Mouse (Mus musculus): ENCODE measurements around the gene Gdap1l1. TPM values are rescaled to one million over a fixed set of nuclear protein-coding genes. Genes with fewer than 3 reads are reported as not detected.
"Not testable (repeated sequence)": the region's sequence is repeated elsewhere in the genome, so short reads cannot be mapped to it uniquely, and the experiment has no call there.

Gdap1l1 gene
- polyA plus RNA-seq, 1 experiment: 96.6 TPM

DNA sequence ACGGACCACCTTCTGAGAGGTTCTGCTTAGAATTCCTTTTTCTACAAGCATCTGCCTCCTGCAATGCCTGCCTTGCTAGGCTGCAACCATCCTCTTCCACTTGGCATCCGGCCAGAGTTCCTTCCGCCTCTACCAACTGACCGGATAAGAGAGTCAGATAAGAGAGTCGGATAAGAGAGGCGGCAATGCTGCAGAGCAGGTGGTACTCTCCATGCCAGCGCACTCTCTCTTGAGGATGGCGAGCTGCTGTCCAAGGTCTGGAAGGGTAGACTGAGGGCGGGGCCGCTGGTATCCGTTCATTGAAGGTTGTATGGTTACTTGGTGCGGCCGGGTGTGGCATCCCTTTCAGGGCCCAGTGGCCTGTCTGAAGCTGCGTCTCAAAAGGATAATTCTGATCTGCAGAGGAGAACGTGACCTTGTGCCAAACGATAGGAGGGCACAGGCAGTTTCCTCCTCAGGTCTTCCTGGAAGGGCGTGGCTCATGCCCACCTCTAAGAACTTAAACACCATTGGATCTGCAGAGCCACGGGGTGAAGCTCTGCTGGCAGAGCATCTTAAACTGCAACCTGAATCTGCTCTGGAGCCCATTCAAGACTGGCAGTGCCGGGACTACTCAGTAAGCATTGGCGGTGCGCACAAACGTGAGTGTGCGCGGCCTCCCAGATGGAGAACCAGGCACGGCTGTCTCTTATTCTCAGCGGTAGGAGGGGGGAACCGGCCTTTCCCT is 20.4 kb downstream of the Gdap1l1 start:
- 0 out of 2 replicates have a peak, but pooled peaks cover 2% of the 10 kb centered on the region for H3K4me1 ChIP-seq (ENCODE audit: control insufficient read depth, insufficient read depth, low read length)
- peak overlapping the region; percentile 3; the same call in 1 of the 2 replicates for H3K4me3 ChIP-seq (ENCODE audit: insufficient read depth, low read length)
- TF ChIP-seq CTCF (IDR thresholded peaks at IDR 0.05; ENCODE audit: extremely low read depth, insufficient read depth, low read length) (no peak), POLR2A (IDR thresholded peaks at IDR 0.05; ENCODE audit: extremely low read depth, insufficient read depth, low read length) (no peak)
- no peak overlapping the region for H3K27ac ChIP-seq (ENCODE audit: insufficient read depth, low read length)

DNA sequence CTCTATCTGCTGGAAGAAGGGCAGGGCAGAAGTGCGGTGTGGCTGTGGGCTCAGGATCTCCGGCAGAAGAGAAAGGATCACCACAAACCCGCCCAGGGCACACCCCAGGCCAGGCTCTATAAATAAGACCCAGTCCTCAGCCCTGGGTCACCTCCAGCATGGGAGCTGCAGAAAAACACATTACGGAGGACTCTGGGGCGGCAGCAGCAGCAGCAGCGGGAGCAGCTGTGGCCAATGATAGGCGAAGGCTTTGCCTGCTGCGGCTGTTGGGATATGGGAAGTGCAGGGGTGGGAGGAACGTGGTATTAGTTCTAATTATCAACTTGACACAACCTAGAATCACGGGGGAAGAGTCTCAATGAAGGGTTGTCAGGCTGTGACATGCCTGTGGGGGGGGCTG is 21.1 kb downstream of the Gdap1l1 start:
- no peak for TF ChIP-seq POLR2A (IDR thresholded peaks at IDR 0.05; ENCODE audit: extremely low read depth, insufficient read depth, low read length)
- TF ChIP-seq CTCF (IDR thresholded peaks at IDR 0.05; ENCODE audit: extremely low read depth, insufficient read depth, low read length): no peak
- peak overlapping the region; percentile 3; the same call in 1 of the 2 replicates for H3K4me3 ChIP-seq (ENCODE audit: insufficient read depth, low read length)
- no peak overlapping the region for H3K27ac ChIP-seq (ENCODE audit: insufficient read depth, low read length)
- H3K4me1 ChIP-seq (ENCODE audit: control insufficient read depth, insufficient read depth, low read length): 0 out of 2 replicates have a peak, but pooled peaks cover 2% of the 10 kb centered on the region

DNA sequence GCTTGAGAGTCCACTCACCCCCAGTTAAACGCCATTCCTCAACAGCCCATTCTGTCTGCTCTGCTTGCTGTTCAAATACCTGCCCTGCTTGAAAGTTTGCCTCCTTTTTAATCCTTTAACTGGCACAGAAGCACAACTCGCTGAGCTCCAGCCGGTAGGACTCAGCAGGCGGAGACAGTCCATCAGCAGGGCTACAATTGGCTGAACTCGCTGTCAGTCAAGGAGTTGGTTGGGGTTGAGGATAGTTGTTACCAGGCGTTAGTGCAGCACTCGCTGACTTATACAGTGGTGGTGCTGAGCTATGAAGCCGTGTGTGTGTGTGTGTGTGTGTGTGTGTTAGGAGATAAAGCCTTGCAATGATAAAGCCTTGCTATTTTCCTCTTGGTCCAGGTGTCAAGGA is 22.3 kb downstream of the Gdap1l1 start:
- TF ChIP-seq CTCF (IDR thresholded peaks at IDR 0.05; ENCODE audit: extremely low read depth, insufficient read depth, low read length): no peak
- TF ChIP-seq POLR2A (IDR thresholded peaks at IDR 0.05; ENCODE audit: extremely low read depth, insufficient read depth, low read length): no peak
- Histone ChIP-seq H3K27ac (ENCODE audit: insufficient read depth, low read length) (no peak overlapping the region), H3K4me3 (ENCODE audit: insufficient read depth, low read length) (no peak overlapping the region), H3K4me1 (ENCODE audit: control insufficient read depth, insufficient read depth, low read length) (0 out of 2 replicates have a peak, but pooled peaks cover 2% of the 10 kb centered on the region)

DNA sequence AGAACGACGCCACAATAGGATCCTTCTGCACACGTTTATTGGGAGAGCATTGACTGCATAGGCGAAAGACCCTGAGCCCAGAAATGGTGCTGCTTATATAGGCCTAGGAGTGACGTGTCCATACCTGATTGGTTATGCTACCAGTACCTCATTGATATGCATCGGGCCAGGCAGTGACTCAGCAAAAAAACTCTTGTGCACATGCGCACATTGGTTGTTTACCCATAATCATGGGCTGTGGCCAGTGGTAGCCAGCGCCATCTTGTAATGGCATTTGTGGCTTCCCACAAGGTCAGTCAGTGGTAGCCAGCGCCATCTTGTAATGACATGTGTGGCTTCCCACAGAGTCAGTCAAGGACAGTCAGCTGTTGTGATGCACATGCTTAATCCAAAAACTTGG is 23.0 kb downstream of the Gdap1l1 start:
- not testable (repeated sequence) for H3K4me3 ChIP-seq (ENCODE audit: insufficient read depth, low read length); H3K4me1 ChIP-seq (ENCODE audit: control insufficient read depth, insufficient read depth, low read length); H3K27ac ChIP-seq (ENCODE audit: insufficient read depth, low read length)

DNA sequence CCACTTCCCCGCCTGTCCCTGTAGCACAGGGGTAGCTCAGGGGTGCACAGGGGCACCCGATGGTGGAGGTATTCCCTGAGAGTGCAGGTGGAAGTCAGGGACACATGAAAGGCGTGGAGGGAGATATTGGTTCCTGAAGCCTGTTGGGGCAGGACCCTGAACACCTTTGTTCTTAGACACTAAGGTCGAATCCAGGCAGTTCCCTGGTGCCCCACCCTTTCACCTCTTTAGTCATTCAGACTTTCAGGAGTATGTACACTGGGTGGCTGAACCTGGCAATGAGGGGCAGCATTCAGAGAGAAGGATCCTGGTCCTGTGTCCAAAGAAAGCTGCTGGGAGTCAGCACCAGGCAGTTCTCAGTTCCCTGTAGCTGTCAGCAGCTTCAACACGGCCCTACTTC is 24.1 kb downstream of the Gdap1l1 start:
- TF ChIP-seq POLR2A (IDR thresholded peaks at IDR 0.05; ENCODE audit: extremely low read depth, insufficient read depth, low read length): no peak
- TF ChIP-seq CTCF (IDR thresholded peaks at IDR 0.05; ENCODE audit: extremely low read depth, insufficient read depth, low read length): no peak
- no peak overlapping the region for H3K4me3 ChIP-seq (ENCODE audit: insufficient read depth, low read length)

DNA sequence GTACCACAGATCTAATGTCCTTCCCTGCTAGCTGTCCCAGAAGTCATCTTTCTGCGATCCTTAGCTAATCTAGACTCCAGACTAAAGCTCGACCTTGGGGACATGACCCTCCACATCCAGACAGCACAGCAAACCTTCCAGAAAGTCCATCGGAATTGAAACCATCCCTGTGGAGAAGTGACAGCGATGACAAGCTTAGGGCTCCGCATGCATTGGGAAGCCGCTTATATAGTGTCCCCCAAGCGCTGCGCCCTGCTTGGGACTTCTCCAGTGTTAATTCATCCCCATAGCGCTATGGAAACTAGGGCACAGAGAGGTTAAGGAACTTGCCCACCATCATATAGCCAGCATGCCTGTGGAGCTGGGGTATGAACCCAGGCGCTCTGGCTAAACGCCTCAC is 24.5 kb downstream of the Gdap1l1 start:
- TF ChIP-seq CTCF (IDR thresholded peaks at IDR 0.05; ENCODE audit: extremely low read depth, insufficient read depth, low read length) (no peak), POLR2A (IDR thresholded peaks at IDR 0.05; ENCODE audit: extremely low read depth, insufficient read depth, low read length) (no peak)
- H3K4me3 ChIP-seq (ENCODE audit: insufficient read depth, low read length): no peak overlapping the region
- H3K27ac ChIP-seq (ENCODE audit: insufficient read depth, low read length): no peak overlapping the region

More for the DNA sequence above, 24.1 kb downstream of the Gdap1l1 start:
- Histone ChIP-seq H3K4me1 (ENCODE audit: control insufficient read depth, insufficient read depth, low read length) (0 out of 2 replicates have a peak, but pooled peaks cover 2% of the 10 kb centered on the region), H3K27ac (ENCODE audit: insufficient read depth, low read length) (no peak overlapping the region)

DNA sequence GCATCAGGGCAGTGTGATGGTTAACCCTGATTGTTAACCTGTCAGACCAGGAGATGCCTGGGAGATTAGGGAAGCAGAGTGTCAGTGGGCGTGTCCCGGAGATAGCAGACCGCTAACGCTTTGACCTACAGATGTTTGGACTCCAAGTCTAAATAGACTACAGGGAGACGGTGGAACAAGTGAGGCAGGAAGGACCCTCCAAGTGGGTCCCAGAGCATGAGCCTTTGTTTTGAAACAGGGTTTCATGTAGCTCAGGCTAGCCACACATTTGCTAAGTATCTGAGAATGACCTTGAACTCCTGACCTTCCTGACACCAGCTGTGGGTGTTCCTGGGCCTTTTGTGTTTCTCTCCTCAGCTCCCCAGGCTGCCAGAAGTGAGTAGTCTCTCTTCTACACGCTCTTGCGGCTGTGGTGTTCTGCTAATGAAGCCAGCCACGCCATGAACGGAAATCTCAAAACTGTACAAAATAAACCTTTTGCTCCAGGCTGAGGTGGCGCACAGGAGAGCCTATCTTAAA is 25.0 kb downstream of the Gdap1l1 start:
- H3K4me3 ChIP-seq (ENCODE audit: insufficient read depth, low read length): no peak overlapping the region
- 0 out of 2 replicates have a peak, but pooled peaks cover 2% of the 10 kb centered on the region for H3K4me1 ChIP-seq (ENCODE audit: control insufficient read depth, insufficient read depth, low read length)
- TF ChIP-seq POLR2A (IDR thresholded peaks at IDR 0.05; ENCODE audit: extremely low read depth, insufficient read depth, low read length) (no peak), CTCF (IDR thresholded peaks at IDR 0.05; ENCODE audit: extremely low read depth, insufficient read depth, low read length) (no peak)
- H3K27ac ChIP-seq (ENCODE audit: insufficient read depth, low read length): no peak overlapping the region

More for the DNA sequence above, 24.5 kb downstream of the Gdap1l1 start:
- H3K4me1 ChIP-seq (ENCODE audit: control insufficient read depth, insufficient read depth, low read length): 0 out of 2 replicates have a peak, but pooled peaks cover 2% of the 10 kb centered on the region

DNA sequence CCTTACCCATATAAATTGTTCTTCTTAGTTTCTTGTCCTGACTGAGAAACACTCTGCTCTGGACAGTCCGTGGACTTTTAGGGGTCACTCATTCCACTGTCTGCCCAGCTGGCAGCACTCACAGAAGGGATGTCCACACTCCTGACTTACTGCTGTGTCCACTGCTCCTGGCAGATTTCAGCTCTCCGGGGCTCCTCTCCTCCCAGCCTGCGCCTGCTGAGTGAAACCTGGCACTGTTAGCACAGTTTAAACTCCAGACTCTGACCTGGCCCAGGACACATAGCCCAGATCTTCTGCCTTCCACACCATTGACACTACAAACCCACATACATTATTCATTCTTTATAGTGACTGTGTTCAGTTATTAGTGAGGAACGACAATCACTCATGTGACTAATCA is 25.7 kb downstream of the Gdap1l1 start:
- no peak for TF ChIP-seq POLR2A (IDR thresholded peaks at IDR 0.05; ENCODE audit: extremely low read depth, insufficient read depth, low read length)
- no peak for TF ChIP-seq CTCF (IDR thresholded peaks at IDR 0.05; ENCODE audit: extremely low read depth, insufficient read depth, low read length)
- Histone ChIP-seq H3K4me1 (ENCODE audit: control insufficient read depth, insufficient read depth, low read length) (0 out of 2 replicates have a peak, but pooled peaks cover 2% of the 10 kb centered on the region), H3K27ac (ENCODE audit: insufficient read depth, low read length) (no peak overlapping the region), H3K4me3 (ENCODE audit: insufficient read depth, low read length) (no peak overlapping the region)

DNA sequence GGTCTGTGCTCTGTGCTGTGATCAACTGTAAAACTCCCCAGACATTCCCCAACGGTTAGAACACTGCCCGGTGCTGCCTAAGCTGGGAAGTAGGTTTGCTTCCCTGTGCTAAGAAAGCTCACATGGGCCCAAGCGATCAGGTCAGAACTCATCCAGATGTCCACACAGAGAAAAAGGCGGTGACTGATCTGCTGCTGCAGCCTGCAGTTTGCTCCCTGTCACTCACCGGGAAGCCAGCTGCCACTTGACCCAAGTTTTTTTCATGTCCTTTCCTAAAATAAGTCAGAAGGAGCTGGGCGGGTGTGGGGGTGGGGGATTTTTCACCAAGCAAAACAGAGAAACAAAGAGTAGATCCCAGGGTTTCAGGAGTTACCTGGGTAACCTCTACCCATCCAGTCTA is 26.3 kb downstream of the Gdap1l1 start:
- Histone ChIP-seq H3K4me1 (ENCODE audit: control insufficient read depth, insufficient read depth, low read length) (0 out of 2 replicates have a peak, but pooled peaks cover 2% of the 10 kb centered on the region), H3K4me3 (ENCODE audit: insufficient read depth, low read length) (no peak overlapping the region), H3K27ac (ENCODE audit: insufficient read depth, low read length) (no peak overlapping the region)
- TF ChIP-seq POLR2A (IDR thresholded peaks at IDR 0.05; ENCODE audit: extremely low read depth, insufficient read depth, low read length): no peak
- no peak for TF ChIP-seq CTCF (IDR thresholded peaks at IDR 0.05; ENCODE audit: extremely low read depth, insufficient read depth, low read length)

DNA sequence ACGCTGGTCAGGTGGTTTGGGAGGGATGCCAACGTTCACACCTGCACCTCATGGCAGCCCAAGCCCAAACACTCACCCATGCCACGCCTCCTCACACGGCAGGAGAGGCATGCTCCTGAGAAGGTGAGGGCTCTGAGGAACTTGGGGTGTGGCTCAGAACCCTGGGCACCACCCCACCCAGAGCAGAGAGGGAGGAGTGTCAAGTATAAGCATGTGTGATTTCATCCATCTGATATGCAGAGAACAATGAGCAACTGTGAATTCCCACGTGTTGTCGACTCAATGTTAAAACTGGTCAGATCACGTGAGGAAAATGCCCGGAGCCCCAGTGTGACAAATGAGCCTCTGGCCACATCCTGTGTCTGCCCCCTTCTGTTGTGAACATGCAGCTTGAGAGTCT is 28.5 kb downstream of the Gdap1l1 start:
- Histone ChIP-seq H3K4me3 (ENCODE audit: insufficient read depth, low read length) (no peak overlapping the region), H3K27ac (ENCODE audit: insufficient read depth, low read length) (no peak overlapping the region), H3K4me1 (ENCODE audit: control insufficient read depth, insufficient read depth, low read length) (peaks cover 3% of the 10 kb centered on the region)
- TF ChIP-seq CTCF (IDR thresholded peaks at IDR 0.05; ENCODE audit: extremely low read depth, insufficient read depth, low read length) (no peak), POLR2A (IDR thresholded peaks at IDR 0.05; ENCODE audit: extremely low read depth, insufficient read depth, low read length) (no peak)

Data from cortical plate, adult 2 months (tissue).